In genomic region chr1:185140317-185140716, GRCm38 (mm10) we compare ENCODE assay signal across 20 mouse cellular contexts.
DNase-seq lines count a peak whose midpoint lies in the region; ATAC-seq and TF ChIP-seq lines count a peak whose summit lies in the region.
"Had no signal": no experiment of that assay in that cellular context is flagged by ENCODE, and none has a peak within 500 bp of the region (broad histone marks: within the 10 kb centered on the region; RNA-seq: fewer than 3 reads in every experiment).

No protein-coding gene starts in this region.

- peaks cover 4% of the 10 kb centered on the region; the same call in 1 of the 2 replicates for H3K4me1 ChIP-seq in lung, embryonic 16.5 days (replicated peaks; ENCODE audit: control insufficient read depth, insufficient read depth, low read length)
- H3K4me1 ChIP-seq in lung, adult 2 months (ENCODE audit: control insufficient read depth, insufficient read depth, low read length) = no peaks in the 10 kb centered on the region
- H3K4me1 ChIP-seq: forebrain, embryonic 15.5 days; heart, embryonic 13.5 days; hindbrain, embryonic 15.5 days had no signal

- no peak overlapping the region for H3K4me2 ChIP-seq in lung, embryonic 16.5 days (ENCODE audit: low read depth, low read length)
- H3K4me2 ChIP-seq: embryonic facial prominence, embryonic 13.5 days; forebrain, embryonic 15.5 days; heart, embryonic 13.5 days; hindbrain, embryonic 15.5 days had no signal

- H3K9me3 ChIP-seq in lung, embryonic 16.5 days (ENCODE audit: control insufficient read depth, low read length) = no peaks in the 10 kb centered on the region
- H3K9me3 ChIP-seq: embryonic facial prominence, embryonic 13.5 days; forebrain, embryonic 15.5 days; heart, embryonic 13.5 days; hindbrain, embryonic 15.5 days had no signal

- peak; percentile 86 for ATAC-seq in lung, embryonic 16.5 days (ENCODE audit: low read depth)
- ATAC-seq: activated CD4-positive, CD25-positive, alpha-beta regulatory T cell, adult 4 months; forebrain, embryonic 15.5 days; Patski had no signal

- DNase-seq in gastrocnemius, postnatal 25 days = peak; percentile 18
- no peak for DNase-seq in gastrocnemius, postnatal 10 days
- no peak for DNase-seq in lung, adult 2 months
- DNase-seq in testis, postnatal 14 days (ENCODE audit: low spot score) = peak; percentile 23
- DNase-seq in testis, postnatal 10 days (ENCODE audit: low spot score) = no peak
- DNase-seq in lung, postnatal 4 days = peak; percentile 5 to 35
- DNase-seq: adrenal gland, postnatal 14 days; cerebellum, adult 11-12 months; cerebellum, adult 9-10 months; cerebellum, postnatal 25 days; heart, adult 11 months; heart, postnatal 36 days had no signal

- TF ChIP-seq CTCF in lung, adult 2 months (IDR thresholded peaks at IDR 0.05; ENCODE audit: insufficient read depth, low read length) = no peak

- no peak for TF ChIP-seq POLR2A in lung, adult 2 months (IDR thresholded peaks at IDR 0.05; ENCODE audit: borderline replicate concordance, extremely low read depth, low read depth, low read length)

- no peak overlapping the region for H3K4me3 ChIP-seq in lung, embryonic 16.5 days (ENCODE audit: low read length)
- no peak overlapping the region for H3K4me3 ChIP-seq in lung, adult 2 months (replicated peaks; ENCODE audit: extremely low read depth, low read depth, low read length)
- H3K4me3 ChIP-seq: embryonic facial prominence, embryonic 13.5 days; forebrain, embryonic 15.5 days; heart, embryonic 13.5 days; hindbrain, embryonic 15.5 days had no signal

- WGBS in lung, embryonic 16.5 days = 41% methylated on average over 5 of the region's 5 CpGs
- WGBS in lung, adult 2 months = 69% methylated on average over 5 of the region's 5 CpGs

- H3K9ac ChIP-seq in lung, embryonic 16.5 days (ENCODE audit: low read length) = no peak overlapping the region
- H3K9ac ChIP-seq: embryonic facial prominence, embryonic 13.5 days; forebrain, embryonic 15.5 days; heart, embryonic 13.5 days; hindbrain, embryonic 15.5 days had no signal

- H3K27me3 ChIP-seq in lung, embryonic 16.5 days (ENCODE audit: control insufficient read depth, insufficient read depth, low read depth, low read length) = no peaks in the 10 kb centered on the region
- H3K27me3 ChIP-seq: CH12.LX; embryonic facial prominence, embryonic 13.5 days; forebrain, embryonic 15.5 days; heart, embryonic 13.5 days; hindbrain, embryonic 15.5 days; Patski had no signal

- H3K27ac ChIP-seq in lung, embryonic 16.5 days (ENCODE audit: low read length) = no peak overlapping the region
- H3K27ac ChIP-seq: embryonic facial prominence, embryonic 13.5 days; forebrain, embryonic 15.5 days; heart, embryonic 13.5 days; hindbrain, embryonic 15.5 days had no signal

- H3K36me3 ChIP-seq in lung, embryonic 16.5 days (ENCODE audit: control insufficient read depth, insufficient read depth, low read length) = no peaks in the 10 kb centered on the region
- H3K36me3 ChIP-seq: embryonic facial prominence, embryonic 13.5 days; forebrain, embryonic 15.5 days; heart, embryonic 13.5 days; hindbrain, embryonic 15.5 days had no signal

Comparison
In these comparisons a context has a peak if more than half of its experiments do, and no peak if none do; other contexts are left out.
1. DNase-seq: peak in gastrocnemius, postnatal 25 days (single experiment), testis, postnatal 14 days (single experiment) and lung, postnatal 4 days (2 of 2); none in gastrocnemius, postnatal 10 days (single experiment), lung, adult 2 months (single experiment) and testis, postnatal 10 days (single experiment).